Mouse (Mus musculus): ENCODE measurements around the gene Cnksr3.

DNA sequence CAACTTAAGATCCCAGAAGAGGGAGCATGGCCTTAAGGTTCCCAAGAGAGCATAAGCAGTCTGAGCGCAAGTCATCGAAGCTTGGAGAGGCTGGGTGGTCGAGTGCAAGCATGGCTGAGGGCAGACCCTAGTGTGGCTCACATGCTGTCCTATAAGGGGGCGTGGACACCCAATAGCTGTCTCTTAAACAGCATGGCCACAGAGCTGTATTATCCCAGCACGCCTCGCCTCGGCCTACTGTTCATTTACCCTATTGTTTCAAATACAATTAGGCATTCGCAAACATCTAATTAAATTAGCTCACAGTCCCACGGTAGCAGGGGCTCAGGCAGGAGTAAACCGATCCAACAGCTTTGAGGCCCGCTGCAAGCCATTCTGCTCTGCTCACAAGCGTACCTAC lies 49.0 kb downstream of the Cnksr3 start:
- TF ChIP-seq POLR2A (IDR thresholded peaks at IDR 0.05; ENCODE audit: control insufficient read depth, low read depth, low read length) (no peak), CTCF (IDR thresholded peaks at IDR 0.05; ENCODE audit: control insufficient read depth, insufficient read depth, insufficient replicate concordance, low read depth, low read length) (no peak)
